Mouse (Mus musculus) cerebellum, adult 9-10 months (tissue): Measurements from ENCODE around the gene Magi3.

Source experiments
- DNase-seq: peaks from one replicate; pipeline ENCODE4 v3.0.0; 2022

Magi3 gene

GRCm38 (mm10) chr3:104019453-104019852, 200.7 kb downstream of the Magi3 start:
- DNase-seq, result peak; percentile 38

DNA sequence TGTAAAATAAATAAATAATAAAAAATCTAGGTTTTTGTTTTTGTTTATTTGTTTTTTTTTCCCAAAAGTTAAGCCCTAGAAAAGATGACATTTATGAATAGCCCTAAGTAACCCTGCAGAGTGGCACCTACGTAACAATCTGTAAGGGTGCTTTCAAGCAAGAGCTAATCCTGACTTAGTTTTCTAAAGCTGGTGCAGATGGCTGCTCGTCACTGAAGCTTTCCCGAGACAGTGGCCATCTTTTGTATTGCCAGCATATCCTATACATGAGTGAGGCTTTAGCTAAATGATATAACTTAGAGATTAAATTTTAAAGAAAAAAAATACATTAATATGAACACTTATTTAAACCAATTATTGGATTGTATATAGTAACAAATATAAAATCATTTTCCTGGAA, 202.2 kb downstream of the Magi3 start:
- DNase-seq, result no peak

DNA sequence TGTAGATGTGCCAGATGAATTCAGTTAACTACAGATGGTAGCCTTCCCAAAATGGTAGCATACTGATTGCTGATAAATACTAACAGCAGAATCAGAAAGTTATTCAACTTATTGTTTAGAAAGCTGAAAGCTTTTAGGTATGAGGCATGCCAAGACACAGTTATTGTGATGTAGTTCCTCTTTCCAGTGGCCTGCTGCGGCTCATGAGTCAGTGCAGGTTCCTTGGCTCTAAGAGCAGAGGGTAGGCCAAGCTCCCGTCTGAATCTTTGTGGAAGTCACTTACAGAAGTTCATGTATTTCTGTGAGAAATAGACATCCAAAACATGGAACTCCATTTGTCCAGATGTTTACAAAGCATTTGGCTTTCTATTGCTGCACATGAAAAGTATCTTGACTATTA, 208.2 kb downstream of the Magi3 start:
- no peak for DNase-seq

DNA sequence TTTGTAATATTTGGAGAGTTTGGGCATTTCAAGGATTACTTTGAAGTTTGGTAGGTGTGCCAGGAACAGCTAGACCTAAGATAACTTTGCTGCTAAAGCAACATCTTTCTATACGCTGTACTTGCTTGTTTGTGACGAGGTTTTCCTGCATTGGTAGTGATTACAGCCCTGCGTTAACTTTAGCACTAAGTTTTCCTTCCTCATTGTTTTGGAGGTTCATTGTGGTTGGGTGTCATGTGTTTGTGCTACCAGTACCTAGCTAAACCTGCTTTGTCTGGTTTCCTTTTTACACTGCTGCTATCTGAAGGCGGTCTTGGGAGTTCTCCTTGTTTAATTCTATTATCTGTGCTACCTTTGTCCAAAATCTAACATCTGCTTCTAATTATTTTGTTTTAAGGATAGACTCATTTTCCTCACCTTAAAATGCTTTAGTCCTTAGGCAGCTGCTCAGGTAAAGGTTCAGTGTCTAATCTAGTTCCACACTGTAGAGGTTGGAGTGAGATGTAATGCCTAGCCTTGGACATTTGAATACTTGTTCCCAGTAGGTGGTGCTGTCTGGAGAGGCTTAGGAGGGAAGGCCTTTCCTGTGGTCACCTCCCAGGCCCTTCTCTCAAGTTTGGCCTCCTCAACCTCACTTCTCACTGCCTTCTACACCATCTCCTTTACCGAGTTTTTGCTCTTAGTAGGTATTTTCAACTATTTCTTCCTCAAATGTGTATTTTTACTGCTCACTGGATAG, 210.1 kb downstream of the Magi3 start:
- DNase-seq, result no peak

DNA sequence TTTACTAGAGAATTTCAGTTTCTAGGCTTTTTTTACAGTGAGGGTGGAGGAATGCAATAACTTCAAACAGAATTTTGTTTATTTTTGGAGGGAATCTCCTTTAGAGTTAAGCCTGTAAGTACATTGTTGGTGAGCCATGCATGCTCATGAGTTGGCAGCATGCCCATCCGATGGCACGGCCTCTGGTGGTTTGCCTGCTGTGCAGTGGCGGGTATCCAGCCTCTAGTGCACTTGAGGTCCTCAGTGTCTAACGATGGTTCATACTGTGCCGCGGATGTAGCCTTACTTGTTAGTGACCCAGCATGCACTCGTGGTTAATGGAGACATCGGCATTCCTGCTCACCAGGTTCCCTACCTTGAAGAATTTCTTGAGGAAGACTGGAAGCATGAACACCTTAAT, 212.7 kb downstream of the Magi3 start:
- peak; percentile 48 for DNase-seq

DNA sequence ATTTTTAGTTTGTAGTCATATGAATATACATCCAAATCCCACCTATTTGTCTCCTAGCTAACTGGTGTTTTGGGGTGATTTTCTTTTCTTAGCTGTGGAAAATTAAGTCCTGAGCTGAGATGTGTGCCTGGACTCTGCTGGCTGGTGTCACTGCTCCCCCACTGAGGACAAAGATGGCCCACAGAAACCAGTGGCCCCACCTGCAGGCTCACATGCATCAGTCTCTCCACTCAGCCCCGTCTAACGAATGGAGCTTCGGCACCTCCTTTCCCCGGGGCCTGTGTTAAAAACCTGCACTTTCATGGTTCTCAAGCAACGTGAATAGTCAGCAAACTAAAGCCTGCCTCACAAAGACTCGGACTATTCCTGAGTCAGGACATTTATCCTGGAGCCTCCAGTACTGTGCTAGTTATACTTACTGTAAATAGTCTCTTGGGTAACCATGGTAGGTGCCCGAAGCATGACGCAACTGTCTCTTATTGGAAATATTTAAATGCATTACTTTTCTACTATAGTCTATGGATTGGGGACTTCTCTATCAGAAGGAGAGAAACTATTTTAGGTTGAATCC, 213.2 kb downstream of the Magi3 start:
- peak; percentile 29 for DNase-seq

DNA sequence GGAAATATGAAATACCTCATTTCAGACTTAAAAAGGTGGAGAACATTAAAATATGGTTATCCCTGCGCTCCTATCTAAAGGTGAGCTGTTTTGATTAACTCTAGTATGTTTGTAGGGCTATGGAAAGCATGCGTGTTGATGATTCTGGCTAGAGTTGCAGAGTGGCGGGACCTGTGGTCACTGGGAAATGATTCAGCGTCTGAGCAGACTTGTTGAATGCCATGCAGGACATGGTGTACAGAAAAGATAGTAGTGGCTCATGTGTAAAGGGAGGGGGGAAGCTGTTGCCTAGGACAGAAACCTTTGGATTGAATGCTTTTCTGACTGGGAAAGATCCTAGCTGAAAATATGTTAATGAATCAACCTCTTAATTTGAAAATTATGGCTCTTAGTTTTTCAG, 221.4 kb downstream of the Magi3 start:
- DNase-seq, result no peak

DNA sequence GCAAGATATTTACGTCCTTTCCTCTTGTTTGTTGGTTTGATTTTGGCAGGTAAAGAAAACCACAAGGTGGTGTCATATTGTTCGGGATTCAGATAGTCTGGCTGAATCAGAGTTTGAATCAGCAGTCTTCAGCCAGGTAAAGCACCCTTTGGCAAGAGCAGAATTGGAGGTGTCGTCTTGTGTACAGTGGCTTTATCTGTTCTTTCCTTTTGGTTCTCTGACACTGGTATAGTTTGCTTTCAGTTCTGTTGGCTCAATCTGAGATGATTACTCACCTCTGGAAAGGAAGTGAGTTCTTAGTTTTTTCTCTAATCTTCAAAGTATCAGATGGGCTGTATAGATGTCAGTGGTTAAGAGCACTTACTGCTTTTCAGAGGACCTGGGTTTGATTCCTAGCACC, 228.9 kb downstream of the Magi3 start:
- no peak for DNase-seq

DNA sequence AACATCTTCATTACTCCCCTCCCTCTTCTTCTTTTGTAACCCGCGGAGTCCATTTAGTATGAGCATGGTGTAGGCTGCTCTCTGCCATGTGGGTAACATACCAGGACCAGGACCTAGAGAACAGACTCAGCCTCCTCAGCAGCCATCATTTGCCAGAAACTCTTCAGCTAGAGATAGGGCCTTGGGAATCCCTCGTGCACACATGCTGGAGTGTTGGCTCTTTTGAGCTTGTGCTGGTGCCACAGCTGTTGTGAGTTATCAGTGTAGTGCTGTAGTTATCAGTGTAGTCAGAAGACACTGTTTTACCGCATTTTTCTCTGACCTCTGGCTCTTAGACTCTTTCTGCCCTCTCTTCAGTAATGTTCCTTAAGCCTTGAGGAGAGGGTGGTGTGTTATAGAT, 230.8 kb downstream of the Magi3 start:
- no peak for DNase-seq

DNA sequence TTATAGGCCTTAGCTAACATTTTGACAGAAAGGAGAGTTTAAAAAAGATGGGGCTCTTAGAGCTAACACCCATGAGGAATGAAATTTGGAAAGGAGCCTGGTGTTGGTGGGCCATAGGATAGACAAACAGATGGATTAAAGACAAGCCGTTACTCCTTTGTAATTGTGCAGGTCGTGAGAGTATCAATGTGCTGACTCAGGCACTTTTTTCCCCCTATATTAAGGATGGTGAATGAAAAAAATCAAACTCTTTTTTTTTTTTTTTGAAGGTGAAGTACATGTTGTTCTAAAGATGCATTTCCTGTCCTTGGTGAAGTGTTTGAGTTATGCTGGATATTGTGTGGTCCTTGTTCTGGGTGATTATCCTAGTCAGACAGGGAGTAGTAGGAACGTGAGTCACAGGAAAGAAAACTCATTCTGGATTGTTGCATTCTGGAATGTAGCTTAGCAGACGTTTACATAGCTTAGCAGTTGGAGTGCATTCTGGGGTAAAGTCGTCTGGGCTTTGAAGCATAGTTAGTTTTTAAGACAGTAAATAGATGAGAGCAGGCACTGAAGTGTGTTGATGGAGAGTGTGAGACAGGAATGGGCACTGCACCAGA, 232.2 kb downstream of the Magi3 start:
- no peak for DNase-seq

DNA sequence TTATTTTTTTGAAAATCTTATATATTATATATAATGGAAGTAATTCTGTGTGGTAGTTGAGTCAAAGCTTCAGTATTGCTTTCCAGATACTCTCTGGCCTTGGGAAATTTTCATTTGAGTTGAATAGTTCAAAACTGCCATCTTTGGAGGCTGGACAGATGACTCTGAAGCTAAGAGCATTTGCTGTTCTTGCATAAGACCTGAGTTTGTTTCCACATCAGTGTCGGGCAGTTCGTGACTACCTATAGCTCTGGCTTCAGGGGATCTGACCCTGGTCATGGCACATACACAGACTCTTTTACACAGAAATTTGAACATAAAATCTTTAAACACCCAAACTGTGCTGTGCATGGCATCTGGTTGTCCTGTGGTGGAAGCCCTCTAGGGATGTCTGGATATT, 235.0 kb downstream of the Magi3 start:
- DNase-seq, result no peak

DNA sequence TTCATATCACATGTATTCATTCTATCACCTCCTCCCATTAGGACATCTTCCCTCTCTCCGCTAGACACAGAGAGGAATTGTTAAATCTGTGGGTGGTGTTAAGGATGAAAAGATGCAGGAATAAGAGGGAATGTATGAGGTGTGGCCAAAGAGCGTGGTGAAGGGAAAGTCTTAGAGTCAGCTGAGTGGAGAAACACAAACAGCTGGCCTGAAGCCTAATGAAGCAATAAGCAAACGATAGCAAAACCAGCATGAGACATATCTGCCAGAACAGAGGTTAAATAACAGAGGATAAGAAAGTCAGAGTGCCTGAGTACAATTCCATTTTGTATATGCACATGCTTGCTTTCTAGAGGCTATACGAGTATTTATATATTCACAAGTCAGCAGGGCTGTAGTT, 235.6 kb downstream of the Magi3 start:
- no peak for DNase-seq

GRCm38 (mm10) chr3:103971157-103971556, 249.0 kb downstream of the Magi3 start:
- DNase-seq, result no peak

DNA sequence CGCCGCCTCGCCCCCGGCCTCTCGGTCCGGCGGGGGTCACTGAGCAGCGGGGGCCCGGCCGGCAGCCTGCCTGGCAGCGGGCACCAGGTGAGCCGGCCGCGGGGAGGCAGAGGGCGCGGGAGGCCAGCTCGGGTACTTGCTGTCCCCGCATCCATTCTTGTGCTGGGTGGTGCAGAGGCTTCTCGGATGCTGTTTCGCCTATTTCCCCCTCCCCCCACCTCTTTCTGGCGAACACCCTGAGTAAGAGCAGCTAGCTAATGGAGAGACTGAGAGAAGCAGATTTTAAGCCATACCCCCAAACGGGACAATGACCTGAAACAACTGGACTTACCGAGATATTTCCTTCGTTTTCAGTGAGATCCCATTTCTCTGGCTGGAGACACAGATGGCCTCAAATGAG, 251.5 kb downstream of the Magi3 start:
- DNase-seq, result peak; percentile 78

GRCm38 (mm10) chr3:103967861-103968691, 252.1 kb downstream of the Magi3 start, which contains the start of gene Phtf1:
Gene Phtf1, plus strand, starts transcription at chr3:103968110.
- DNase-seq, result peak; percentile 81

DNA sequence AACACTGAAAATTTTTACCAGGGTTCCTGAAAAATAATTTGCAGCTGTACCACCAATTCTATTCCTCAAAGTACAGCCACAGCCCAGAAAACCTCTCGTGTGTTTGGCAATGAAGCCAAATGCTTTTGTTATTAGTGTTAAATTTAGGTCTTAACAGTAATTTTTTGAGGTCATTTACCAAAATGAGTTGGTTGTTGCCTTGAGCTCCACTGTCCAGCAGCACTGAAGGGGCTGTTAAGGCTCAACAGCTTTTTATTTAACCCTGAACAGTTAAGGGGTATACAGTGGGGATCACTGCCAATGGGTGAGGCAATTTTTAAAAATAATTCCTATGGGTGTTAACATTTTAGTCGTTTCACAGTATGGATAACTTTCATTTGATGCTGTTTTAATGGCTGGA, 252.9 kb downstream of the Magi3 start:
- DNase-seq, result no peak
